Mouse (Mus musculus): Measurements from ENCODE around the gene Brpf3. TPM values are rescaled to one million over a fixed set of nuclear protein-coding genes. Genes with fewer than 3 reads are reported as not detected.

Brpf3 gene
- polyA plus RNA-seq, 1 experiment, result 134 TPM

DNA sequence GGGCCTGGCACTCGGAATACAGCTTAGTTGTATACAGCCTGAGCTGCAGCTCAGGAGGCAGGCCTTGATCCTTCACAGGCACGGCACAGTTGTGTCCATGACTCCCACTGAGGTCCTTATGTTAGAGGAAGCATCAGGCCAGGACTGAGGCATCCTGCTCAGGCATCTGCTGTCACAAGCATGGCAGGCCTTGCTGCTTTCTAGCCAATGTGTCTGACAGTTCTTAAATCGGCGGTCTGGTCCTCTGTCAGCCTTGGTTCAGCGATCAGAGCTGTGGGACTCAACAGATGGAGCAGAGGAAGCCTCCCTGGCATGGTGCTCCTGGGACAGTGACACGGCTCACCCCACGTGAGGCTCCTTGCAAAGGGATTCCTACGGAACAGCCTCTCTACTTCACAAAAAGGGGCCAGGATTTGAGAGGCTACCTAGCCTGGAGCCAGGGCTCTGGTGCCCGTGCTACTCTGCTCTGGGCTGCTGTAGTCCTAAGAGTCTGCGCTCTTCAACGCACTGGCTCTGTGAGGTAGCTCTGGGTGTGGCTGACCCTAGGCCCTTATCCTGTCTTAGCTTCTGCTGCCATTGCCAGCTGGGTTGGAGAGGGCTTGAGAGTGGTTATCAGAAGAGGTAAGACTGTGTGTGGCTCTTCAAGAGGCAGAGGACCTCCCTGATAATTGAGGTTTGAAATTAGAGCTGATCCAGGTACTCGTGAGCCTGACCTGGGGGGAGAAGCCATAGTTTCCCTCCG, 22.3 kb downstream of the Brpf3 start:
- Histone ChIP-seq H3K27me3 (ENCODE audit: control insufficient read depth, insufficient read depth, low read length) (no peaks in the 10 kb centered on the region), H3K4me1 (ENCODE audit: control insufficient read depth, insufficient read depth, low read length) (no peaks in the 10 kb centered on the region; the same call in 1 of the 2 replicates), H3K27ac (ENCODE audit: control insufficient read depth, insufficient read depth, low read depth, low read length) (no peak overlapping the region), H3K36me3 (ENCODE audit: control insufficient read depth, insufficient read depth, low read length) (peaks cover 4% of the 10 kb centered on the region), H3K4me3 (ENCODE audit: control insufficient read depth, low read depth, low read length) (peak overlapping the region; percentile 65)
- TF ChIP-seq POLR2A (IDR thresholded peaks at IDR 0.05; ENCODE audit: control insufficient read depth, low read depth, low read length), result peak; percentile 7; the same call in 1 of the 2 replicates
- no peak for TF ChIP-seq CTCF (IDR thresholded peaks at IDR 0.05; ENCODE audit: control insufficient read depth, insufficient read depth, insufficient replicate concordance, low read depth, low read length)

DNA sequence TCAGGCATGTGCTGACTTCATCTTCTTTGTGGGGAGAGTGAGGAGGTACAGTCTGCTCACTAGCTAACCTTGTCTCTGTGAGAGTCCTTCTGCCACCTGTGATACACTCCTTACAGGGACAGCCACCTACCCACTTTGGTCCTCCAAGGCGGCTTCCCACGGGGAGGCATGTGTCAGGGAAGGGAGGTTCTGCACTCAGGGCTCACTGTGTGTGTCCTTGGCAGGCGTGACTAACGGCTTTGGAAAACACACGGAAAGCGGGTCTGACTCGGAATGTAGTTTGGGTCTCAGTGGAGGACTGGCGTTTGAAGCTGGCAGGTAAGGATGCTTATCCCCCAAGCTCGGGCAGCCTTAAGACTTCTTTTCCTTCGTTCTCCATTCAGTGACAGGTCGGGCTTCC, 22.9 kb downstream of the Brpf3 start:
- Histone ChIP-seq H3K27me3 (ENCODE audit: control insufficient read depth, insufficient read depth, low read length) (no peaks in the 10 kb centered on the region), H3K4me1 (ENCODE audit: control insufficient read depth, insufficient read depth, low read length) (no peaks in the 10 kb centered on the region; the same call in 1 of the 2 replicates), H3K36me3 (ENCODE audit: control insufficient read depth, insufficient read depth, low read length) (peaks cover 4% of the 10 kb centered on the region), H3K27ac (ENCODE audit: control insufficient read depth, insufficient read depth, low read depth, low read length) (no peak overlapping the region), H3K4me3 (ENCODE audit: control insufficient read depth, low read depth, low read length) (peak overlapping the region; percentile 65)
- no peak for TF ChIP-seq CTCF (IDR thresholded peaks at IDR 0.05; ENCODE audit: control insufficient read depth, insufficient read depth, insufficient replicate concordance, low read depth, low read length)
- TF ChIP-seq POLR2A (IDR thresholded peaks at IDR 0.05; ENCODE audit: control insufficient read depth, low read depth, low read length), result no peak

DNA sequence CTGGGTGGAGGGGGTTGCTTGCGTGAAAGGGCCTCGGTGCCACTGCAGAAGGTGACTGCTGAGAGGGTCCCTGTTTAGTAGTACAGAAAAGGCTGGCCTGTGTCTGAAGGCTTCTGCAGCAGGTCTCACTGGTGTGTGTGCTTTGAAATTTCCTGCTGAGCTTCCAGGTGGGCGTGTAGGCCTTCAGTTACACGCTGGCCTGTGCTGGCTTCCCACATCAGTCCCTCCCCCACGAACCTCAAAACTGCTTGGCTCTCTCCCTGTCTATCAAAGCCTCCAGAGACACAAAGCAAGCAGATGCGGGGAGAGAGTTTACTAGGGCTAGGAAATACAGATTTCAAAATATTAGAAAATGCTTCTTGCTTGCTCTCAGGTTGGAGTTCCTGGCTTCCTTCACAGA, 24.0 kb downstream of the Brpf3 start:
- Histone ChIP-seq H3K27ac (ENCODE audit: control insufficient read depth, insufficient read depth, low read depth, low read length) (no peak overlapping the region), H3K4me1 (ENCODE audit: control insufficient read depth, insufficient read depth, low read length) (no peaks in the 10 kb centered on the region; the same call in 1 of the 2 replicates), H3K36me3 (ENCODE audit: control insufficient read depth, insufficient read depth, low read length) (peaks cover 4% of the 10 kb centered on the region), H3K27me3 (ENCODE audit: control insufficient read depth, insufficient read depth, low read length) (no peaks in the 10 kb centered on the region), H3K4me3 (ENCODE audit: control insufficient read depth, low read depth, low read length) (peak overlapping the region; percentile 65; the same call in 1 of the 2 replicates)
- TF ChIP-seq POLR2A (IDR thresholded peaks at IDR 0.05; ENCODE audit: control insufficient read depth, low read depth, low read length) (no peak), CTCF (IDR thresholded peaks at IDR 0.05; ENCODE audit: control insufficient read depth, insufficient read depth, insufficient replicate concordance, low read depth, low read length) (no peak)

- Histone ChIP-seq H3K4me1 (ENCODE audit: control insufficient read depth, insufficient read depth, low read length) (no peaks in the 10 kb centered on the region; the same call in 1 of the 2 replicates), H3K27me3 (ENCODE audit: control insufficient read depth, insufficient read depth, low read length) (no peaks in the 10 kb centered on the region), H3K4me3 (ENCODE audit: control insufficient read depth, low read depth, low read length) (no peak overlapping the region), H3K27ac (ENCODE audit: control insufficient read depth, insufficient read depth, low read depth, low read length) (no peak overlapping the region), H3K36me3 (ENCODE audit: control insufficient read depth, insufficient read depth, low read length) (peaks cover 4% of the 10 kb centered on the region)
- TF ChIP-seq CTCF (IDR thresholded peaks at IDR 0.05; ENCODE audit: control insufficient read depth, insufficient read depth, insufficient replicate concordance, low read depth, low read length), result no peak
- TF ChIP-seq POLR2A (IDR thresholded peaks at IDR 0.05; ENCODE audit: control insufficient read depth, low read depth, low read length), result no peak
Observed at GRCm38 (mm10) chr17:28825359-28826041, 24.6 kb downstream of the Brpf3 start.

GRCm38 (mm10) chr17:28827665-28828231, 26.9 kb downstream of the Brpf3 start:
- Histone ChIP-seq H3K4me3 (ENCODE audit: control insufficient read depth, low read depth, low read length) (no peak overlapping the region), H3K36me3 (ENCODE audit: control insufficient read depth, insufficient read depth, low read length) (peaks cover 4% of the 10 kb centered on the region), H3K27ac (ENCODE audit: control insufficient read depth, insufficient read depth, low read depth, low read length) (no peak overlapping the region), H3K27me3 (ENCODE audit: control insufficient read depth, insufficient read depth, low read length) (no peaks in the 10 kb centered on the region), H3K4me1 (ENCODE audit: control insufficient read depth, insufficient read depth, low read length) (no peaks in the 10 kb centered on the region; the same call in 1 of the 2 replicates)
- TF ChIP-seq POLR2A (IDR thresholded peaks at IDR 0.05; ENCODE audit: control insufficient read depth, low read depth, low read length), result no peak
- TF ChIP-seq CTCF (IDR thresholded peaks at IDR 0.05; ENCODE audit: control insufficient read depth, insufficient read depth, insufficient replicate concordance, low read depth, low read length), result no peak

DNA sequence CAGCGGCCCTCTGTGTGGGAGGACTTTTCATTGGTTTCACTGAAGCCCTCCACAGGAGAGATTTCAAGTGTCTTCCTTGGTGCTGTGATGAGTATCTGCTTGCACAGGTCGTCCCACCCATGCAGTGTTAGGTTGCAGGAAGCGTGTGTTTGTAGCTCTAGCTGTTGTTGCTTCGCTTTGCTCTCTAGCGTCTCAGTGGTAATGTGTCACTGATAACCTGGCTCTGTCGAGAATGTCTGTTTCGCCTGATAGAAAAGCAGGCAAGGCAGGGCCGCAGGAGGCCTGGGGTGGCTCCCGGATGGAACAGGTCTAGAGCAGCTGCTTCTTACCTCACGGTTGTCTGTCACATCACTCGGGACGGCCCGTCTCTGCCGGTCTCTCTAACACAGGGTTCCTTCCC, 28.2 kb downstream of the Brpf3 start:
- no peak for TF ChIP-seq CTCF (IDR thresholded peaks at IDR 0.05; ENCODE audit: control insufficient read depth, insufficient read depth, insufficient replicate concordance, low read depth, low read length)
- no peak for TF ChIP-seq POLR2A (IDR thresholded peaks at IDR 0.05; ENCODE audit: control insufficient read depth, low read depth, low read length)
- H3K27ac ChIP-seq (ENCODE audit: control insufficient read depth, insufficient read depth, low read depth, low read length), result no peak overlapping the region
- no peaks in the 10 kb centered on the region; the same call in 1 of the 2 replicates for H3K4me1 ChIP-seq (ENCODE audit: control insufficient read depth, insufficient read depth, low read length)
- H3K27me3 ChIP-seq (ENCODE audit: control insufficient read depth, insufficient read depth, low read length), result no peaks in the 10 kb centered on the region
- H3K36me3 ChIP-seq (ENCODE audit: control insufficient read depth, insufficient read depth, low read length), result peaks cover 4% of the 10 kb centered on the region
- H3K4me3 ChIP-seq (ENCODE audit: control insufficient read depth, low read depth, low read length), result no peak overlapping the region

DNA sequence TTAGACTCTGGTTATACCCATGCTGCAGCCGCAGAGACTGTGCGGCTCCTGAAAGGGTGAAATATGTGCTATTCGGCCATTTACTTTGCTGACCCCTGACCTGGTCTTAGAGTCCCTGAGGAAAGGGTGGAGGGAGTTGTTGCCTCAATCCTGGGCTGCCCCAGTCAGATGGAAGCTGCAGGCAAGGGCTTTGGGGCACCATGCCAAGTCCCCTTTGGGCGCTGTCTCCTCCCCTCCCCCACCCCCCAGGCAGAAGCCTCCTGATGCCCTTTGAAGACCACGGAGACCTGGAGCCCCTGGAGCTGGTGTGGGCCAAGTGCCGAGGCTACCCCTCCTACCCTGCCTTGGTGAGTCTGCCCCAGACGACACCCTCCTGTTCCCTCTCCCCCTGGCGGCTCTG, 30.2 kb downstream of the Brpf3 start:
- TF ChIP-seq CTCF (IDR thresholded peaks at IDR 0.05; ENCODE audit: control insufficient read depth, insufficient read depth, insufficient replicate concordance, low read depth, low read length) (no peak), POLR2A (IDR thresholded peaks at IDR 0.05; ENCODE audit: control insufficient read depth, low read depth, low read length) (no peak)
- H3K4me1 ChIP-seq (ENCODE audit: control insufficient read depth, insufficient read depth, low read length), result no peaks in the 10 kb centered on the region
- H3K36me3 ChIP-seq (ENCODE audit: control insufficient read depth, insufficient read depth, low read length), result no peaks in the 10 kb centered on the region; the same call in 1 of the 2 replicates
- no peak overlapping the region for H3K4me3 ChIP-seq (ENCODE audit: control insufficient read depth, low read depth, low read length)
- no peak overlapping the region for H3K27ac ChIP-seq (ENCODE audit: control insufficient read depth, insufficient read depth, low read depth, low read length)
- no peaks in the 10 kb centered on the region for H3K27me3 ChIP-seq (ENCODE audit: control insufficient read depth, insufficient read depth, low read length)
